In the genomic region with DNA sequence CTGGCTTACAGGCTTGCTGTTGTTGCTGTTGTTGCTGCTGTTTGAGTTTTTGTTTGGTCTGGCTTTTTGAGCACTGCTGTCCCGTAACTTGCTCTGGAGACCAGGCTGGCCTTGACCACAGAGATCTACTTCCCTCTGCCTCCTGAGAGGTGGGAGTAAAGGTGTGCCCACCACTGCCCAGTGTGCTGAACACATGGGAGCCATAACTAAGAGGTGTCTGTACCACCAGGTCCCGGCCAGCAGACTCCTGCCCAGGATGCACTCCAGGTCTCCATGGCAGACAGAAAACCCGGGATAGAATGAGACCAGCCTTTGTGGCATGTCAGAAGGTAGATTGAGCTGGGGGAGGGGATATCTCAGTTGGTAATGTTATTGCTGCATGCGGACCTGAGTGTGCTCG, we compare ENCODE assay signal across 29 mouse cellular contexts. TPM values are rescaled to one million over a fixed set of nuclear protein-coding genes. Genes with fewer than 3 reads are reported as not detected.
DNase-seq lines count a peak whose midpoint lies in the region; ATAC-seq and TF ChIP-seq lines count a peak whose summit lies in the region.
"Had no signal": no experiment of that assay in that cellular context is flagged by ENCODE, and none has a peak within 500 bp of the region (broad histone marks: within the 10 kb centered on the region; RNA-seq: fewer than 3 reads in every experiment).

No protein-coding gene starts in this region.

- TF ChIP-seq EP300 in heart, adult 2 months (IDR thresholded peaks at IDR 0.05; ENCODE audit: insufficient read depth, low read depth, low read length) = no peak

- peaks cover 1% of the 10 kb centered on the region for H3K36me3 ChIP-seq in heart, adult 2 months (ENCODE audit: control insufficient read depth, insufficient read depth, low read length)
- H3K36me3 ChIP-seq in midbrain, embryonic 16.5 days (ENCODE audit: control insufficient read depth, insufficient read depth, low read length) = no peaks in the 10 kb centered on the region
- no peaks in the 10 kb centered on the region for H3K36me3 ChIP-seq in midbrain, embryonic 14.5 days (ENCODE audit: control insufficient read depth, insufficient read depth, low read length)
- H3K36me3 ChIP-seq: forebrain, embryonic 12.5 days; heart, embryonic 10.5 days; heart, embryonic 15.5 days; hindbrain, embryonic 12.5 days; limb, embryonic 13.5 days; liver, embryonic 15.5 days; lung, embryonic 15.5 days; midbrain, embryonic 10.5 days; neural tube, embryonic 12.5 days had no signal

- no peaks in the 10 kb centered on the region for H3K27me3 ChIP-seq in heart, adult 2 months (ENCODE audit: control insufficient read depth, insufficient read depth, low read length)
- no peaks in the 10 kb centered on the region for H3K27me3 ChIP-seq in midbrain, embryonic 16.5 days (ENCODE audit: control insufficient read depth, insufficient read depth, low read depth, low read length)
- no peaks in the 10 kb centered on the region for H3K27me3 ChIP-seq in midbrain, embryonic 14.5 days (ENCODE audit: control insufficient read depth, insufficient read depth, low read length)
- H3K27me3 ChIP-seq: heart, embryonic 15.5 days; hindbrain, embryonic 12.5 days; limb, embryonic 13.5 days; liver, embryonic 15.5 days; lung, embryonic 15.5 days; neural tube, embryonic 12.5 days had no signal

- peaks cover 20% of the 10 kb centered on the region for H3K4me1 ChIP-seq in heart, adult 2 months (ENCODE audit: control insufficient read depth, insufficient read depth, low read length)
- no peaks in the 10 kb centered on the region for H3K4me1 ChIP-seq in midbrain, embryonic 16.5 days (ENCODE audit: control insufficient read depth, insufficient read depth, low read length)
- H3K4me1 ChIP-seq in midbrain, embryonic 14.5 days (ENCODE audit: control insufficient read depth, insufficient read depth, low read length) = no peaks in the 10 kb centered on the region
- H3K4me1 ChIP-seq: forebrain, embryonic 12.5 days; liver, embryonic 15.5 days; neural tube, embryonic 12.5 days had no signal

- H3K9me3 ChIP-seq in midbrain, embryonic 16.5 days (replicated peaks; ENCODE audit: control insufficient read depth, low read length, poor library complexity, severe bottlenecking) = no peaks in the 10 kb centered on the region
- no peaks in the 10 kb centered on the region for H3K9me3 ChIP-seq in midbrain, embryonic 14.5 days (ENCODE audit: control insufficient read depth, low read length)
- H3K9me3 ChIP-seq: forebrain, embryonic 12.5 days; heart, embryonic 10.5 days; heart, embryonic 15.5 days; hindbrain, embryonic 12.5 days; limb, embryonic 13.5 days; liver, embryonic 15.5 days; lung, embryonic 15.5 days; midbrain, embryonic 10.5 days; neural tube, embryonic 12.5 days had no signal

- H3K4me3 ChIP-seq in heart, adult 2 months = no peak overlapping the region
- H3K4me3 ChIP-seq in midbrain, embryonic 16.5 days (ENCODE audit: low read depth, low read length) = no peak overlapping the region
- H3K4me3 ChIP-seq in midbrain, embryonic 14.5 days (replicated peaks; ENCODE audit: low read depth, low read length) = no peak overlapping the region
- H3K4me3 ChIP-seq: erythroblast, embryonic 14.5 days; forebrain, embryonic 12.5 days; heart, embryonic 10.5 days; heart, embryonic 15.5 days; hindbrain, embryonic 12.5 days; left cerebral cortex, adult 2 months; limb, embryonic 13.5 days; liver, embryonic 15.5 days; lung, embryonic 15.5 days; midbrain, embryonic 10.5 days; myocyte; neural tube, embryonic 12.5 days had no signal

- no peak for DNase-seq in heart, adult 2 months
- no peak for DNase-seq in heart, adult 18-20 months
- no peak for DNase-seq in midbrain, embryonic 14.5 days
- DNase-seq: B cell, adult 2 months; cerebellum, adult 8-10 months; cerebellum, postnatal 36 days; embryo, embryonic 11 days; forebrain, postnatal 0 days; right cerebral cortex, adult 18-20 months; right cerebral cortex, postnatal 4 days; thymus, postnatal 4 days had no signal

- H3K9ac ChIP-seq in heart, adult 2 months (ENCODE audit: low read depth, low read length) = no peak overlapping the region
- 0 out of 2 replicates have a peak overlapping the region, but pooled peaks have one; percentile 23 for H3K9ac ChIP-seq in midbrain, embryonic 16.5 days (ENCODE audit: low read depth, low read length)
- H3K9ac ChIP-seq in midbrain, embryonic 14.5 days (replicated peaks; ENCODE audit: low read length) = no peak overlapping the region
- H3K9ac ChIP-seq: forebrain, embryonic 12.5 days; forebrain, postnatal 0 days; heart, embryonic 15.5 days; hindbrain, embryonic 12.5 days; liver, embryonic 15.5 days; lung, embryonic 15.5 days; neural tube, embryonic 12.5 days had no signal

- peak overlapping the region; percentile 45 for H3K27ac ChIP-seq in heart, adult 2 months
- H3K27ac ChIP-seq in midbrain, embryonic 16.5 days (ENCODE audit: low read length) = no peak overlapping the region
- no peak overlapping the region for H3K27ac ChIP-seq in midbrain, embryonic 14.5 days (replicated peaks; ENCODE audit: low read depth, low read length)
- H3K27ac ChIP-seq: forebrain, embryonic 12.5 days; heart, embryonic 10.5 days; heart, embryonic 15.5 days; hindbrain, embryonic 12.5 days; left cerebral cortex, adult 2 months; limb, embryonic 13.5 days; liver, embryonic 15.5 days; lung, embryonic 15.5 days; midbrain, embryonic 10.5 days; neural tube, embryonic 12.5 days; stomach, postnatal 0 days had no signal

- WGBS in heart, adult 2 months = 88% methylated on average over 5 of the region's 5 CpGs
- WGBS in midbrain, embryonic 16.5 days = 90% methylated on average over 5 of the region's 5 CpGs
- WGBS in midbrain, embryonic 14.5 days = 88% methylated on average over 5 of the region's 5 CpGs

- intact Hi-C loops in heart, adult 2 months (cut with DNase I) = loop anchor here (5.0 kb wide), 1 partner anchor 342 kb away; no protein-coding TSS in a partner anchor

- peaks cover 2% of the 10 kb centered on the region; the same call in 1 of the 2 replicates for H3K79me2 ChIP-seq in heart, adult 2 months (replicated peaks; ENCODE audit: control insufficient read depth, insufficient read depth, low read length)

- ATAC-seq in midbrain, embryonic 16.5 days = no peak
- no peak for ATAC-seq in midbrain, embryonic 14.5 days (ENCODE audit: low FRiP score, low TSS enrichment)
- 0 out of 2 replicates have a peak, but pooled peaks have one; percentile 19 for ATAC-seq in granulocyte monocyte progenitor cell, adult 5-6 weeks (replicated peaks; ENCODE audit: poor library complexity, severe bottlenecking)
- no peak for ATAC-seq in erythroid progenitor cell, adult 5-6 weeks (replicated peaks; ENCODE audit: low FRiP score, poor library complexity, severe bottlenecking)
- ATAC-seq: forebrain, postnatal 0 days; inflammation-experienced regulatory T-cells, adult 6 months had no signal

- H3K4me2 ChIP-seq in midbrain, embryonic 16.5 days (ENCODE audit: low read length) = no peak overlapping the region
- H3K4me2 ChIP-seq in midbrain, embryonic 14.5 days (ENCODE audit: low read length) = no peak overlapping the region
- H3K4me2 ChIP-seq: forebrain, embryonic 12.5 days; heart, embryonic 15.5 days; hindbrain, embryonic 12.5 days; limb, embryonic 13.5 days; liver, embryonic 15.5 days; lung, embryonic 15.5 days; neural tube, embryonic 12.5 days had no signal

- TF ChIP-seq POLR2A in heart, adult 2 months (IDR thresholded peaks at IDR 0.05; ENCODE audit: insufficient read depth, low read depth, low read length) = no peak

- no peak for TF ChIP-seq CTCF in heart, adult 2 months (IDR thresholded peaks at IDR 0.05)

RNA-seq across cellular contexts. Expression of gene Thrsp, which starts 1.6 kb away (rescaled TPM):
- 10 to 100 TPM; 68.6 to 77.2 TPM for total RNA-seq in heart, adult 2 months (2021)
- polyA plus RNA-seq in heart, adult 2 months (2012; rRNA removed) = 118 and 171 TPM in 2 replicates
- total RNA-seq in heart, adult 18-20 months (2021) = 100 to 1,000 TPM in 1 of 2 experiments, 10 to 100 TPM in 1; 73.2 to 181 TPM
- polyA plus RNA-seq in midbrain, embryonic 16.5 days (2015; fragmentation: Nextera tagmentation; extraction: Ambion mirVana) = 1.7 and 2.3 TPM in 2 replicates
- 1.2 and 1.7 TPM in 2 replicates for polyA plus RNA-seq in midbrain, embryonic 14.5 days (2014; fragmentation: Nextera tagmentation; extraction: Ambion mirVana)
- total RNA-seq in granulocyte monocyte progenitor cell, adult 5-6 weeks (2014; fragmentation: Nextera tagmentation) = not detected in 2 replicates
- not detected in 2 replicates for total RNA-seq in granulocyte monocyte progenitor cell, adult 5-6 weeks (2017)
- total RNA-seq in erythroid progenitor cell, adult 5-6 weeks (2015; ENCODE audit: low replicate concordance) = not detected in 2 replicates
- total RNA-seq in erythroid progenitor cell, adult 5-6 weeks (2017; ENCODE audit: low replicate concordance) = not detected in 2 replicates
- total RNA-seq: megakaryocyte progenitor cell, adult 5-6 weeks had no signal
- polyA plus RNA-seq: erythroblast, embryonic 14.5 days had no signal

RNA-seq across cellular contexts. Expression of gene Ndufc2, which starts 19.4 kb away (rescaled TPM):
- 100 to 1,000 TPM; 483 to 533 TPM for total RNA-seq in heart, adult 2 months (2021)
- polyA plus RNA-seq in heart, adult 2 months (2012; rRNA removed) = 305 and 346 TPM in 2 replicates
- total RNA-seq in heart, adult 18-20 months (2021) = 100 to 1,000 TPM; 548 to 551 TPM
- polyA plus RNA-seq in midbrain, embryonic 16.5 days (2015; fragmentation: Nextera tagmentation; extraction: Ambion mirVana) = 426 and 456 TPM in 2 replicates
- polyA plus RNA-seq in midbrain, embryonic 14.5 days (2014; fragmentation: Nextera tagmentation; extraction: Ambion mirVana) = 450 and 544 TPM in 2 replicates
- 174 and 187 TPM in 2 replicates for total RNA-seq in granulocyte monocyte progenitor cell, adult 5-6 weeks (2014; fragmentation: Nextera tagmentation)
- total RNA-seq in granulocyte monocyte progenitor cell, adult 5-6 weeks (2017) = 357 and 360 TPM in 2 replicates
- total RNA-seq in erythroid progenitor cell, adult 5-6 weeks (2015; ENCODE audit: low replicate concordance) = 77.1 and 89.3 TPM in 2 replicates
- total RNA-seq in erythroid progenitor cell, adult 5-6 weeks (2017; ENCODE audit: low replicate concordance) = 37.2 and 116 TPM in 2 replicates

RNA-seq across cellular contexts. Expression of gene Kctd14, which starts 32.0 kb away (rescaled TPM):
- under 1 TPM; 0.13 to 0.39 TPM for total RNA-seq in heart, adult 2 months (2021)
- 0.23 and 0.61 TPM in 2 replicates for polyA plus RNA-seq in heart, adult 2 months (2012; rRNA removed)
- total RNA-seq in heart, adult 18-20 months (2021) = under 1 TPM; 0.37 to 0.69 TPM
- 1.2 and 1.6 TPM in 2 replicates for polyA plus RNA-seq in midbrain, embryonic 16.5 days (2015; fragmentation: Nextera tagmentation; extraction: Ambion mirVana)
- polyA plus RNA-seq in midbrain, embryonic 14.5 days (2014; fragmentation: Nextera tagmentation; extraction: Ambion mirVana) = 0.93 and 1.1 TPM in 2 replicates
- 3.2 and 5.0 TPM in 2 replicates for total RNA-seq in granulocyte monocyte progenitor cell, adult 5-6 weeks (2014; fragmentation: Nextera tagmentation)
- total RNA-seq in granulocyte monocyte progenitor cell, adult 5-6 weeks (2017) = 3.9 TPM in 2 replicates
- total RNA-seq in erythroid progenitor cell, adult 5-6 weeks (2015; ENCODE audit: low replicate concordance) = 39.8 and 45.4 TPM in 2 replicates
- total RNA-seq in erythroid progenitor cell, adult 5-6 weeks (2017; ENCODE audit: low replicate concordance) = 23.1 and 46.1 TPM in 2 replicates

RNA-seq across cellular contexts. Expression of gene Alg8, which starts 47.8 kb away (rescaled TPM):
- total RNA-seq in heart, adult 2 months (2021) = 1 to 10 TPM; 4.3 to 5.2 TPM
- polyA plus RNA-seq in heart, adult 2 months (2012; rRNA removed) = 7.3 and 9.9 TPM in 2 replicates
- 1 to 10 TPM; 4.4 to 4.8 TPM for total RNA-seq in heart, adult 18-20 months (2021)
- polyA plus RNA-seq in midbrain, embryonic 16.5 days (2015; fragmentation: Nextera tagmentation; extraction: Ambion mirVana) = 12.3 and 12.7 TPM in 2 replicates
- 9.4 and 10.8 TPM in 2 replicates for polyA plus RNA-seq in midbrain, embryonic 14.5 days (2014; fragmentation: Nextera tagmentation; extraction: Ambion mirVana)
- 44.2 and 52.0 TPM in 2 replicates for total RNA-seq in granulocyte monocyte progenitor cell, adult 5-6 weeks (2014; fragmentation: Nextera tagmentation)
- 23.6 and 42.2 TPM in 2 replicates for total RNA-seq in granulocyte monocyte progenitor cell, adult 5-6 weeks (2017)
- total RNA-seq in erythroid progenitor cell, adult 5-6 weeks (2015; ENCODE audit: low replicate concordance) = 19.3 and 32.8 TPM in 2 replicates
- 8.5 and 9.8 TPM in 2 replicates for total RNA-seq in erythroid progenitor cell, adult 5-6 weeks (2017; ENCODE audit: low replicate concordance)

Comparison
In these comparisons a context has a peak if more than half of its experiments do, and no peak if none do; other contexts are left out.
1. RNA of gene Thrsp, which starts 1.6 kb away (total RNA-seq): 73.2 to 181 TPM in heart, adult 18-20 months and 68.6 to 77.2 TPM in heart, adult 2 months; not detected in granulocyte monocyte progenitor cell, adult 5-6 weeks and not detected in erythroid progenitor cell, adult 5-6 weeks; every median in the first group is over 10 times any median in the second.
2. RNA of gene Kctd14, which starts 32.0 kb away (total RNA-seq): 23.1 to 46.1 TPM in erythroid progenitor cell, adult 5-6 weeks; 3.2 to 5.0 TPM in granulocyte monocyte progenitor cell, adult 5-6 weeks, 0.37 to 0.69 TPM in heart, adult 18-20 months and 0.13 to 0.39 TPM in heart, adult 2 months; every median in the first group is over 4 times any median in the second.